Mouse (Mus musculus) MEL (cell line): ENCODE results near the gene Tas2r110.

Source experiments
- CHD1 ChIP-seq: IDR thresholded peaks from 2 replicates; pipeline ENCODE4 v1.6.1; 2012; ENCODE audit warnings: low read depth, mild to moderate bottlenecking, inconsistent platforms, low read length, improper control_type of control experiment
- CTCF ChIP-seq, 3 experiments: IDR thresholded peaks in 2 of 3; conservative IDR thresholded peaks in 1 of 3; 2 replicates each; pipeline ENCODE4 v1.5.1; 2011 to 2012; ENCODE audit warnings: low read length in 3 of 3, low read depth in 2 of 3, mild to moderate bottlenecking in 2 of 3, improper control_type of control experiment in 1 of 3, inconsistent platforms in 1 of 3, mixed read lengths in 1 of 3, moderate library complexity in 1 of 3; ENCODE audit not compliant: control insufficient read depth in 1 of 3, insufficient read depth in 1 of 3, poor library complexity in 1 of 3, severe bottlenecking in 1 of 3
- GABPA ChIP-seq: IDR thresholded peaks from 2 replicates; pipeline ENCODE4 v1.6.1; 2012; ENCODE audit warnings: low read depth, mild to moderate bottlenecking, inconsistent platforms, low read length, improper control_type of control experiment, moderate library complexity
- GATA1 ChIP-seq: IDR thresholded peaks from 2 replicates; pipeline ENCODE4 v1.6.1; 2011; ENCODE audit warnings: low read depth, low read length, improper control_type of control experiment
- MAFK ChIP-seq: IDR thresholded peaks from 2 replicates; pipeline ENCODE4 v1.6.1; 2011; ENCODE audit warnings: low read depth, mild to moderate bottlenecking, low read length, improper control_type of control experiment, borderline replicate concordance
- MYC ChIP-seq: IDR thresholded peaks from 2 replicates; pipeline ENCODE4 v1.6.1; 2011; ENCODE audit warnings: low read depth, mild to moderate bottlenecking, low read length, improper control_type of control experiment, moderate library complexity
- NRF1 ChIP-seq: IDR thresholded peaks from 2 replicates; pipeline ENCODE4 v1.6.1; 2014; ENCODE audit warnings: low read depth, mild to moderate bottlenecking, inconsistent platforms, low read length, improper control_type of control experiment, moderate library complexity; ENCODE audit not compliant: poor library complexity, insufficient read depth, severe bottlenecking
- POLR2A ChIP-seq, 2 experiments: IDR thresholded peaks; 2 replicates each; pipeline ENCODE4 v1.6.1; 2011 to 2012; ENCODE audit warnings: low read length in 2 of 2, mild to moderate bottlenecking in 2 of 2, control low read depth in 1 of 2, improper control_type of control experiment in 1 of 2, low read depth in 1 of 2, moderate library complexity in 1 of 2; ENCODE audit not compliant: control insufficient read depth in 1 of 2, insufficient read depth in 1 of 2, poor library complexity in 1 of 2
- RAD21 ChIP-seq: IDR thresholded peaks from 2 replicates; pipeline ENCODE4 v1.6.1; 2011; ENCODE audit warnings: mild to moderate bottlenecking, low read depth, low read length, improper control_type of control experiment
- TAL1 ChIP-seq: IDR thresholded peaks from 2 replicates; pipeline ENCODE4 v1.6.1; 2012; ENCODE audit warnings: mild to moderate bottlenecking, inconsistent platforms, low read length, moderate library complexity, mixed read lengths
- USF2 ChIP-seq, 2 experiments: IDR thresholded peaks; 2 replicates each; pipeline ENCODE4 v1.6.1; 2011 to 2012; ENCODE audit warnings: improper control_type of control experiment in 2 of 2, low read length in 2 of 2, borderline replicate concordance in 1 of 2, inconsistent platforms in 1 of 2, low read depth in 1 of 2, mild to moderate bottlenecking in 1 of 2; ENCODE audit not compliant: insufficient read depth in 1 of 2
- ZC3H11A ChIP-seq: IDR thresholded peaks from 2 replicates; pipeline ENCODE4 v1.6.1; 2012; ENCODE audit warnings: low read depth, mild to moderate bottlenecking, inconsistent platforms, low read length, improper control_type of control experiment
- ZMIZ1 ChIP-seq: IDR thresholded peaks from 2 replicates; pipeline ENCODE4 v1.6.1; 2012; ENCODE audit warnings: low read depth, mild to moderate bottlenecking, inconsistent platforms, low read length, improper control_type of control experiment, moderate library complexity

DNA sequence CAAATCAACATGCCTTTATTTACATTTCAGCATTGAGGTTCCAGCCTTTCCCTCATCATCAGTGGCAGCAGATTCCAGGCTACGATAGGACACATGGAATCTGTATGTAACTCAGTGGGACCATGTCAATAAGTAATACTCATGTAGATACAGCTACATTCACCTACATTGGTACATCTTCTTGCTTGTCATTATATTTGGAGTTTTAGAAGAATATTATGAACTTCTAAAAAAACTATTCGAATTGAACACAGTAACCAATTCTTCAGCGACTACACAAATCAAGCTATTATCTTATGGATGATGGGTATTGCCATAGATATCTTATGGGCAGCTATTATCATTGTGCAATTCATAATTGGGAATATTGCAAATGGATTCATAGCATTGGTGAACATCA lies 41.5 kb downstream of the Tas2r110 start, which contains the start of gene Tas2r125:
- no peak for TF ChIP-seq RAD21
- TF ChIP-seq POLR2A (IDR thresholded peaks at IDR 0.05; ENCODE audit: control insufficient read depth in 1 of 2, insufficient read depth in 1 of 2, low read depth in 1 of 2, low read length in 2 of 2, poor library complexity in 1 of 2): no peak
- no peak for TF ChIP-seq USF2 (IDR thresholded peaks at IDR 0.05; ENCODE audit: borderline replicate concordance in 1 of 2, insufficient read depth in 1 of 2, low read depth in 1 of 2, low read length in 2 of 2)
- TF ChIP-seq TAL1: no peak
- TF ChIP-seq MAFK: no peak
- TF ChIP-seq CTCF (IDR thresholded peaks at IDR 0.05 in 2 of 3, conservative IDR thresholded peaks at IDR 0.05 in 1 of 3; ENCODE audit: control insufficient read depth in 1 of 3, insufficient read depth in 1 of 3, low read depth in 2 of 3, low read length in 3 of 3, poor library complexity in 1 of 3, severe bottlenecking in 1 of 3): no peak
- no peak for TF ChIP-seq MYC
- TF ChIP-seq ZC3H11A: no peak
- no peak for TF ChIP-seq CHD1
- TF ChIP-seq GABPA: no peak
- TF ChIP-seq NRF1: no peak
- TF ChIP-seq GATA1: no peak
- TF ChIP-seq ZMIZ1: no peak
